Mouse (Mus musculus) small intestine, adult 2 months (tissue): Measurements from ENCODE around the gene Atf7ip. TPM values are rescaled to one million over a fixed set of nuclear protein-coding genes. Genes with fewer than 3 reads are reported as not detected.

Source experiments
- H3K27ac ChIP-seq: fragments of 200-500 bp; 2 replicates; pipeline ENCODE4 v1.5.1; 2012; ENCODE audit warnings: low read depth, low read length, control low read depth, inconsistent platforms; ENCODE audit not compliant: insufficient read depth
- H3K27me3 ChIP-seq: fragments of 200-500 bp; 2 replicates; pipeline ENCODE4 v1.6.1; 2012; ENCODE audit warnings: mild to moderate bottlenecking, moderate library complexity, low read length, inconsistent platforms; ENCODE audit not compliant: control insufficient read depth, insufficient read depth
- H3K36me3 ChIP-seq: fragments of 200-500 bp; 2 replicates; pipeline ENCODE4 v1.6.1; 2012; ENCODE audit warnings: mild to moderate bottlenecking, low read length, control low read depth, inconsistent platforms; ENCODE audit not compliant: control insufficient read depth, insufficient read depth
- H3K4me1 ChIP-seq: fragments of 200-500 bp; 2 replicates; pipeline ENCODE4 v1.6.1; 2012; ENCODE audit warnings: low read length, inconsistent platforms, mixed read lengths; ENCODE audit not compliant: control insufficient read depth, insufficient read depth, insufficient read length
- H3K4me3 ChIP-seq: fragments of 200-500 bp; 2 replicates; pipeline ENCODE4 v1.5.1; 2012; ENCODE audit warnings: low read depth, mild to moderate bottlenecking, control low read depth, inconsistent platforms, low read length, moderate library complexity
- CTCF ChIP-seq: fragments of 200-500 bp; IDR thresholded peaks from 2 replicates; pipeline ENCODE4 v1.5.1; 2012; ENCODE audit warnings: low read depth, mild to moderate bottlenecking, control low read depth, inconsistent platforms, low read length, moderate library complexity, mixed read lengths; ENCODE audit not compliant: insufficient replicate concordance, insufficient read length; ENCODE audit errors: extremely low read depth
- POLR2A ChIP-seq: fragments of 200-500 bp; IDR thresholded peaks from 2 replicates; pipeline ENCODE4 v1.6.1; 2012; ENCODE audit warnings: low read depth, mild to moderate bottlenecking, control low read depth, inconsistent platforms, low read length, moderate library complexity
- WGBS: fragments of 180-500 bp; shearing (Covaris S2); methylation state at CpG from one replicate; pipeline ENCODE4 v1.1.7; 2018; 5-methylcytosine and 5-hydroxymethylcytosine counted together
- polyA plus RNA-seq: library from polyadenylated mRNA; depleted of rRNA; stranded (reverse); fragments of >200 nt; gene quantifications from 2 replicates; pipeline ENCODE4 v1.2.3, GENCODE M21; 2012

Gene Atf7ip
- polyA plus RNA-seq, 1 experiment: 19.0 TPM

- H3K27me3 ChIP-seq: no peaks in the 10 kb centered on the region
- no peak overlapping the region for H3K4me3 ChIP-seq
- no peak for TF ChIP-seq CTCF
- no peak for TF ChIP-seq POLR2A
- no peak overlapping the region for H3K27ac ChIP-seq
- H3K4me1 ChIP-seq: peaks cover 17% of the 10 kb centered on the region; the same call in 1 of the 2 replicates
- H3K36me3 ChIP-seq: peaks cover 7% of the 10 kb centered on the region
These were observed 15.7 kb downstream of the Atf7ip start for GRCm38 (mm10) chr6:136521681-136522080.

GRCm38 (mm10) chr6:136522658-136523057 lies 16.7 kb downstream of the Atf7ip start:
- Histone ChIP-seq H3K4me1 (peaks cover 17% of the 10 kb centered on the region; the same call in 1 of the 2 replicates), H3K4me3 (no peak overlapping the region), H3K36me3 (peaks cover 7% of the 10 kb centered on the region), H3K27ac (no peak overlapping the region), H3K27me3 (no peaks in the 10 kb centered on the region)
- 70% methylated on average over 5 of the region's 5 CpGs for WGBS
- TF ChIP-seq CTCF (no peak), POLR2A (no peak)

GRCm38 (mm10) chr6:136524751-136525150 lies 18.8 kb downstream of the Atf7ip start:
- Histone ChIP-seq H3K36me3 (peaks cover 7% of the 10 kb centered on the region), H3K4me3 (no peak overlapping the region), H3K4me1 (peaks cover 19% of the 10 kb centered on the region; the same call in 1 of the 2 replicates), H3K27ac (peak overlapping the region; percentile 92), H3K27me3 (no peaks in the 10 kb centered on the region)
- WGBS: 36% methylated on average over 4 of the region's 4 CpGs
- TF ChIP-seq POLR2A (no peak), CTCF (no peak)

GRCm38 (mm10) chr6:136525567-136525966 lies 19.6 kb downstream of the Atf7ip start:
- Histone ChIP-seq H3K4me1 (peaks cover 16% of the 10 kb centered on the region; the same call in 1 of the 2 replicates), H3K27me3 (no peaks in the 10 kb centered on the region), H3K27ac (no peak overlapping the region), H3K36me3 (peaks cover 7% of the 10 kb centered on the region), H3K4me3 (no peak overlapping the region)
- 32% methylated on average over 4 of the region's 4 CpGs for WGBS
- TF ChIP-seq CTCF: no peak
- TF ChIP-seq POLR2A: no peak

- 40% methylated on average over 2 of the region's 2 CpGs for WGBS
- no peaks in the 10 kb centered on the region for H3K27me3 ChIP-seq
- no peak overlapping the region for H3K4me3 ChIP-seq
- peaks cover 23% of the 10 kb centered on the region; the same call in 1 of the 2 replicates for H3K4me1 ChIP-seq
- no peak overlapping the region for H3K27ac ChIP-seq
- H3K36me3 ChIP-seq: peaks cover 2% of the 10 kb centered on the region; the same call in 1 of the 2 replicates
- TF ChIP-seq POLR2A (no peak), CTCF (no peak)
These were observed 23.2 kb downstream of the Atf7ip start for GRCm38 (mm10) chr6:136529156-136529555.

GRCm38 (mm10) chr6:136531792-136532230 lies 25.8 kb downstream of the Atf7ip start:
- H3K27ac ChIP-seq: peak overlapping the region; percentile 75
- peaks cover 2% of the 10 kb centered on the region; the same call in 1 of the 2 replicates for H3K36me3 ChIP-seq
- no peaks in the 10 kb centered on the region for H3K27me3 ChIP-seq
- peak overlapping the region; percentile 13; the same call in 1 of the 2 replicates for H3K4me3 ChIP-seq
- peaks cover 19% of the 10 kb centered on the region; the same call in 1 of the 2 replicates for H3K4me1 ChIP-seq
- TF ChIP-seq CTCF (no peak), POLR2A (no peak)
- WGBS: 8% methylated on average over 7 of the region's 7 CpGs

GRCm38 (mm10) chr6:136532535-136533291 lies 26.7 kb downstream of the Atf7ip start:
- TF ChIP-seq POLR2A: no peak
- TF ChIP-seq CTCF: no peak
- H3K27me3 ChIP-seq: no peaks in the 10 kb centered on the region
- 9% methylated on average over 7 of the region's 7 CpGs for WGBS
- H3K27ac ChIP-seq: peak overlapping the region; percentile 56
- H3K36me3 ChIP-seq: peaks cover 7% of the 10 kb centered on the region
- H3K4me3 ChIP-seq: no peak overlapping the region
- peaks cover 19% of the 10 kb centered on the region; the same call in 1 of the 2 replicates for H3K4me1 ChIP-seq
